Mouse (Mus musculus) monocyte, adult 5-6 weeks (primary cell): ENCODE results near the gene 4930455H04Rik. TPM values are rescaled to one million over a fixed set of nuclear protein-coding genes. Genes with fewer than 3 reads are reported as not detected.

Experiments
- ATAC-seq: fragments of 153-309, 156-312 bp; replicated peaks from 2 replicates; pipeline ENCODE4 v1.8.0; 2017; ENCODE audit warnings: mild to moderate bottlenecking; ENCODE audit not compliant: low TSS enrichment, insufficient number of reproducible peaks, severe bottlenecking, poor library complexity, low FRiP score
- total RNA-seq: library from RNA; stranded (forward); fragments of 200-1000, 200-491, 200-594 nt; gene quantifications from 3 replicates; pipeline ENCODE4 v1.2.3, GENCODE M21; 2017

The 4930455H04Rik gene
- total RNA-seq, 1 experiment from 2014 or later = not detected

GRCm38 (mm10) chr3:116964426-116964825 is 3.6 kb upstream of the 4930455H04Rik start:
- ATAC-seq = no peak

- ATAC-seq = no peak
Observed at GRCm38 (mm10) chr3:116966225-116966624, 1.8 kb upstream of the 4930455H04Rik start.

GRCm38 (mm10) chr3:116966800-116967199 is 1.3 kb upstream of the 4930455H04Rik start:
- no peak for ATAC-seq

GRCm38 (mm10) chr3:116967436-116967835 is 631 bp upstream of the 4930455H04Rik start:
- ATAC-seq = no peak

GRCm38 (mm10) chr3:116968540-116968997 is 502 bp downstream of the 4930455H04Rik start, which contains the start of gene Palmd:
Gene Palmd (minus strand): TSS chr3:116968987.
- ATAC-seq = no peak

GRCm38 (mm10) chr3:116969003-116969402 is 936 bp downstream of the 4930455H04Rik start:
- no peak for ATAC-seq

- ATAC-seq = no peak
Observed at GRCm38 (mm10) chr3:116969786-116970185, 1.7 kb downstream of the 4930455H04Rik start.

- ATAC-seq = no peak
Observed at GRCm38 (mm10) chr3:116981811-116982575, 13.9 kb downstream of the 4930455H04Rik start.

GRCm38 (mm10) chr3:116985042-116985455 is 17.0 kb downstream of the 4930455H04Rik start:
- no peak for ATAC-seq

GRCm38 (mm10) chr3:116985741-116986140 is 17.7 kb downstream of the 4930455H04Rik start:
- ATAC-seq = no peak

- ATAC-seq = no peak
Observed at GRCm38 (mm10) chr3:116986451-116986850, 18.4 kb downstream of the 4930455H04Rik start.

GRCm38 (mm10) chr3:116988221-116988620 is 20.2 kb downstream of the 4930455H04Rik start:
- ATAC-seq = no peak

GRCm38 (mm10) chr3:116991180-116991579 is 23.1 kb downstream of the 4930455H04Rik start:
- no peak for ATAC-seq

GRCm38 (mm10) chr3:116993011-116993410 is 24.9 kb downstream of the 4930455H04Rik start:
- ATAC-seq = no peak

- ATAC-seq = no peak
Observed at GRCm38 (mm10) chr3:117001686-117002485, 33.8 kb downstream of the 4930455H04Rik start.

- ATAC-seq = no peak
Observed at GRCm38 (mm10) chr3:117003379-117003778, 35.3 kb downstream of the 4930455H04Rik start.

GRCm38 (mm10) chr3:117006636-117007035 is 38.6 kb downstream of the 4930455H04Rik start:
- ATAC-seq = no peak

- ATAC-seq = no peak
Observed at GRCm38 (mm10) chr3:117007340-117007739, 39.3 kb downstream of the 4930455H04Rik start.

- no peak for ATAC-seq
Observed at GRCm38 (mm10) chr3:117010182-117010581, 42.1 kb downstream of the 4930455H04Rik start.

- no peak for ATAC-seq
Observed at GRCm38 (mm10) chr3:117020319-117020718, 52.3 kb downstream of the 4930455H04Rik start.
